In the genomic region with DNA sequence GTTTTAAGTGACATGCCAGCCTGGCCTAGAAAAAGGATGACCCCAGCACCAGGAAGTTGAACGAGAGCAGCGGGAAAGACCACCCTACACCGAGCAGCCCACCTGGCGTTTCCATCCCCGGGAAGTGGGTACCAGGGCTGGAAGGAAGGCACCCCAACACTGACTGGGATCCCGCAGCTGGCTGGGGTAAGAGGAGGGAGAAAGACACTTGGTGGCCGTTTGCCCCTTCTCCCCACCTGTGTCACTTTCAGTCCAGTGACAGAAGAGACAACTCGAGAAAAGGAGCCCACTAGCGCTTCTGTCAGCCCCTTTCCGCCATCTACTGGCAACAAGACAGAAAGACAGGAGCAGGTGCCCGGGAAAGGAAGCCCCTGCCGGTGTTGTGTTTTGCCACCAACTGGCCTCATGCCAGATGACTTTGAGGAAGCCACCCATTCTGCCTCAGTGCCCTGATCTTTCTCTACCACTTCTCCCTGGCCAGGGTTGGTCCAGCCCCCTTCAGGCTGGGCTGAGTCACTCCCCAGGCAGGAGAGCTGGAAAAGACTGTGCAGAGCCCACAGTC, we compare ENCODE assay signal across 8 mouse cellular contexts. TPM values are rescaled to one million over a fixed set of nuclear protein-coding genes. Genes with fewer than 3 reads are reported as not detected.
A peak's percentile ranks its signal among the peaks of the same experiment; 100 is the strongest.
DNase-seq lines count a peak whose midpoint lies in the region; ATAC-seq and TF ChIP-seq lines count a peak whose summit lies in the region.

A gene (plus strand): TSS at position 551 of the 562 bp plus-strand sequence.

- peak within 1 kb of the TSS; percentile 93 for H3K4me2 ChIP-seq in forebrain, embryonic 16.5 days (ENCODE audit: low read length)
- peak within 1 kb of the TSS; percentile 90 for H3K4me2 ChIP-seq in neural tube, embryonic 15.5 days

- peak; percentile 72 for TF ChIP-seq CTCF in lung, adult 2 months (IDR thresholded peaks at IDR 0.05; ENCODE audit: insufficient read depth, low read length)

- H3K9ac ChIP-seq in forebrain, embryonic 16.5 days (replicated peaks; ENCODE audit: low read depth, low read length) = peak within 1 kb of the TSS; percentile 59
- peak within 1 kb of the TSS; percentile 55 for H3K9ac ChIP-seq in neural tube, embryonic 15.5 days (replicated peaks)

- no peaks in the 10 kb centered on the region for H3K9me3 ChIP-seq in forebrain, embryonic 16.5 days (ENCODE audit: control insufficient read depth, low read length)
- no peaks in the 10 kb centered on the region for H3K9me3 ChIP-seq in neural tube, embryonic 15.5 days (replicated peaks)

- H3K36me3 ChIP-seq in forebrain, embryonic 16.5 days (ENCODE audit: control insufficient read depth, insufficient read depth) = no peaks in the 10 kb centered on the region
- no peaks in the 10 kb centered on the region for H3K36me3 ChIP-seq in neural tube, embryonic 15.5 days

- peak; percentile 89 for DNase-seq in ES-CJ7 (ENCODE audit: low read depth, low spot score)
- peak; percentile 67 to 76 for DNase-seq in heart, postnatal 36 days
- DNase-seq in layer of hippocampus, adult 11-12 months (ENCODE audit: low spot score) = peak; percentile 57
- DNase-seq in lung, adult 2 months = peak; percentile 63
- DNase-seq in testis, postnatal 10 days (ENCODE audit: low spot score) = peak; percentile 77

- no peak within 1 kb of the TSS for H3K27ac ChIP-seq in forebrain, embryonic 16.5 days (ENCODE audit: low read length)
- H3K27ac ChIP-seq in neural tube, embryonic 15.5 days (replicated peaks) = no peak within 1 kb of the TSS

- H3K27me3 ChIP-seq in forebrain, embryonic 16.5 days (replicated peaks; ENCODE audit: control insufficient read depth, insufficient read depth, low read length) = no peaks in the 10 kb centered on the region; the same call in 1 of the 2 replicates
- H3K27me3 ChIP-seq in neural tube, embryonic 15.5 days (replicated peaks) = peaks cover 26% of the 10 kb centered on the region

- 2% methylated on average over 12 of the region's 12 CpGs for WGBS in forebrain, embryonic 16.5 days
- WGBS in lung, adult 2 months = under 1% methylated on average over 12 of the region's 12 CpGs
- 0% methylated on average over 12 of the region's 12 CpGs for WGBS in neural tube, embryonic 15.5 days

- peak within 1 kb of the TSS; percentile 53 for H3K4me3 ChIP-seq in forebrain, embryonic 16.5 days (replicated peaks; ENCODE audit: low read length)
- peak within 1 kb of the TSS; percentile 66 for H3K4me3 ChIP-seq in lung, adult 2 months (replicated peaks; ENCODE audit: extremely low read depth, low read depth, low read length)
- H3K4me3 ChIP-seq in neural tube, embryonic 15.5 days (replicated peaks) = peak within 1 kb of the TSS; percentile 47

- intact Hi-C loops in heart, postnatal 36 days (cut with DNase I) = loop anchor here (1.0 to 2.0 kb wide), 3 partner anchors 42 to 224 kb away; no protein-coding TSS in a partner anchor

- H3K4me1 ChIP-seq in forebrain, embryonic 16.5 days (replicated peaks; ENCODE audit: control insufficient read depth, insufficient read depth, low read length) = peaks cover 25% of the 10 kb centered on the region
- H3K4me1 ChIP-seq in lung, adult 2 months (ENCODE audit: control insufficient read depth, insufficient read depth, low read length) = peaks cover 2% of the 10 kb centered on the region; the same call in 1 of the 2 replicates
- H3K4me1 ChIP-seq in neural tube, embryonic 15.5 days = peaks cover 24% of the 10 kb centered on the region

- TF ChIP-seq POLR2A in lung, adult 2 months (IDR thresholded peaks at IDR 0.05; ENCODE audit: borderline replicate concordance, extremely low read depth, low read depth, low read length) = no peak

- peak; percentile 59; the same call in 1 of the 2 replicates for ATAC-seq in cerebellum, adult (ENCODE audit: insufficient number of reproducible peaks, low FRiP score, low TSS enrichment)
- ATAC-seq in forebrain, embryonic 16.5 days = peak; percentile 43
- peak; percentile 36 for ATAC-seq in neural tube, embryonic 15.5 days (ENCODE audit: low FRiP score)

RNA-seq across cellular contexts. Expression of the gene that starts here (rescaled TPM):
- polyA plus RNA-seq in forebrain, embryonic 16.5 days (2015; fragmentation: Nextera tagmentation; extraction: Ambion mirVana) = 0.32 and 0.36 TPM in 2 replicates
- total RNA-seq in heart, postnatal 36 days (2021) = 1 to 10 TPM in 1 of 2 experiments, under 1 TPM in 1; 0.69 to 1.2 TPM
- polyA plus RNA-seq in lung, adult 2 months (2012; rRNA removed) = 1.4 and 1.6 TPM in 2 replicates
- polyA plus RNA-seq in neural tube, embryonic 15.5 days (2015; fragmentation: Nextera tagmentation; extraction: Ambion mirVana) = 0.18 and 0.37 TPM in 2 replicates

Comparison
In these comparisons a context has a peak if more than half of its experiments do, and no peak if none do; other contexts are left out.
1. Peak in ATAC-seq, H3K4me3 ChIP-seq, H3K9ac ChIP-seq and H3K4me2 ChIP-seq in forebrain, embryonic 16.5 days; RNA of the gene not detected or under 1 TPM.
2. Peak in ATAC-seq, H3K4me3 ChIP-seq, H3K9ac ChIP-seq and H3K4me2 ChIP-seq in neural tube, embryonic 15.5 days; RNA of the gene not detected or under 1 TPM.